Mouse (Mus musculus) limb, embryonic 13.5 days (tissue): ENCODE data around the gene Nle1. TPM values are rescaled to one million over a fixed set of nuclear protein-coding genes. Genes with fewer than 3 reads are reported as not detected.

Experiments
- ATAC-seq: fragments of 200-750 bp; cut with Nextera tagmentation; 2 replicates; pipeline ENCODE4 v1.8.0; 2017; ENCODE audit warnings: low read depth, moderate number of reproducible peaks, moderate TSS enrichment; ENCODE audit not compliant: low FRiP score
- H3K27ac ChIP-seq: fragments of 300-500 bp; sonication (generic); 2 replicates; pipeline ENCODE4 v1.5.1; 2015; ENCODE audit warnings: inconsistent platforms, mild to moderate bottlenecking, moderate library complexity
- H3K27me3 ChIP-seq: fragments of 300-500 bp; sonication (generic); 2 replicates; pipeline ENCODE4 v1.6.1; 2015; ENCODE audit warnings: mild to moderate bottlenecking, inconsistent platforms
- H3K36me3 ChIP-seq: fragments of 300-500 bp; sonication (generic); 2 replicates; pipeline ENCODE4 v1.6.1; 2015; ENCODE audit warnings: inconsistent platforms, mild to moderate bottlenecking, moderate library complexity
- H3K4me1 ChIP-seq: fragments of 300-500 bp; sonication (generic); 2 replicates; pipeline ENCODE4 v1.6.1; 2015; ENCODE audit warnings: inconsistent platforms
- H3K4me2 ChIP-seq: fragments of 300-500 bp; sonication (generic); replicated peaks from 2 replicates; pipeline ENCODE4 v1.6.1; 2015; ENCODE audit warnings: inconsistent platforms, mild to moderate bottlenecking, moderate library complexity
- H3K4me3 ChIP-seq: fragments of 300-500 bp; sonication (generic); 2 replicates; pipeline ENCODE4 v1.5.1; 2015; ENCODE audit warnings: moderate library complexity, mild to moderate bottlenecking, inconsistent platforms
- H3K9ac ChIP-seq: fragments of 300-500 bp; sonication (generic); 2 replicates; pipeline ENCODE4 v1.6.1; 2015; ENCODE audit warnings: mild to moderate bottlenecking, inconsistent platforms
- H3K9me3 ChIP-seq: fragments of 300-500 bp; sonication (generic); 2 replicates; pipeline ENCODE4 v1.6.1; 2016; ENCODE audit warnings: inconsistent platforms
- WGBS: fragments of 180-500 bp; shearing (Covaris S2); methylation state at CpG from one replicate; pipeline ENCODE4 v1.1.7; 2015; 5-methylcytosine and 5-hydroxymethylcytosine counted together
- polyA plus RNA-seq: library from polyadenylated mRNA; unstranded; fragments of >200 nt; fragmentation: Nextera tagmentation; extraction: Ambion mirVana; gene quantifications from 2 replicates; pipeline ENCODE4 v1.2.1, GENCODE M21; 2015

The Nle1 gene
- polyA plus RNA-seq, 1 experiment from 2014 or later, result 41.3 TPM

- ATAC-seq, result no peak
- Histone ChIP-seq H3K4me1 (peaks cover 14% of the 10 kb centered on the region), H3K9me3 (no peaks in the 10 kb centered on the region), H3K4me2 (no peak within 1 kb of the TSS), H3K27ac (no peak within 1 kb of the TSS), H3K36me3 (peaks cover 13% of the 10 kb centered on the region), H3K4me3 (0 out of 2 replicates have a peak within 1 kb of the TSS, but pooled peaks have one; percentile 6), H3K27me3 (peaks cover 23% of the 10 kb centered on the region), H3K9ac (no peak within 1 kb of the TSS)
- WGBS, result 83% methylated on average over 4 of the region's 4 CpGs
Measured at GRCm38 (mm10) chr11:82910250-82910649, 2.0 kb upstream of the Nle1 start, which contains the start of gene Unc45b. Gene Unc45b, plus strand, starts transcription at chr11:82910550.

GRCm38 (mm10) chr11:82908608-82908989, 388 bp upstream of the Nle1 start:
- Histone ChIP-seq H3K36me3 (peaks cover 30% of the 10 kb centered on the region), H3K4me3 (peak overlapping the region; percentile 87), H3K9ac (peak overlapping the region; percentile 88), H3K9me3 (no peaks in the 10 kb centered on the region), H3K27ac (no peak overlapping the region), H3K4me2 (peak overlapping the region; percentile 86), H3K27me3 (peaks cover 14% of the 10 kb centered on the region), H3K4me1 (peaks cover 10% of the 10 kb centered on the region)
- WGBS, result 56% methylated on average over 10 of the region's 10 CpGs
- no peak for ATAC-seq

- Histone ChIP-seq H3K9me3 (no peaks in the 10 kb centered on the region), H3K36me3 (peaks cover 56% of the 10 kb centered on the region), H3K9ac (no peak overlapping the region), H3K27ac (no peak overlapping the region), H3K4me1 (peaks cover 10% of the 10 kb centered on the region), H3K4me2 (no peak overlapping the region), H3K4me3 (no peak overlapping the region), H3K27me3 (0 out of 2 replicates have a peak, but pooled peaks cover 4% of the 10 kb centered on the region)
- WGBS, result 94% methylated on average over 5 of the region's 5 CpGs
- ATAC-seq, result no peak
Measured at GRCm38 (mm10) chr11:82905816-82906215, 2.4 kb downstream of the Nle1 start.

GRCm38 (mm10) chr11:82904952-82905351, 3.3 kb downstream of the Nle1 start:
- Histone ChIP-seq H3K4me3 (no peak overlapping the region), H3K9me3 (no peaks in the 10 kb centered on the region), H3K4me2 (no peak overlapping the region), H3K36me3 (peaks cover 65% of the 10 kb centered on the region), H3K27ac (no peak overlapping the region), H3K27me3 (no peaks in the 10 kb centered on the region), H3K4me1 (peaks cover 10% of the 10 kb centered on the region), H3K9ac (no peak overlapping the region)
- 64% methylated on average over 8 of the region's 8 CpGs for WGBS
- ATAC-seq, result no peak

GRCm38 (mm10) chr11:82901606-82902310, 6.5 kb downstream of the Nle1 start:
- Histone ChIP-seq H3K4me3 (no peak overlapping the region), H3K9me3 (no peaks in the 10 kb centered on the region), H3K27ac (no peak overlapping the region), H3K4me1 (no peaks in the 10 kb centered on the region), H3K9ac (no peak overlapping the region), H3K36me3 (peaks cover 70% of the 10 kb centered on the region), H3K27me3 (no peaks in the 10 kb centered on the region), H3K4me2 (no peak overlapping the region)
- 89% methylated on average over 20 of the region's 20 CpGs for WGBS
- no peak for ATAC-seq

- 95% methylated on average over 5 of the region's 5 CpGs for WGBS
- H3K36me3 ChIP-seq, result peaks cover 51% of the 10 kb centered on the region
- ATAC-seq, result no peak
Measured at GRCm38 (mm10) chr11:82899720-82900119, 8.5 kb downstream of the Nle1 start.

GRCm38 (mm10) chr11:82897478-82897877, 10.7 kb downstream of the Nle1 start:
- WGBS, result 88% methylated on average over 10 of the region's 10 CpGs
- ATAC-seq, result no peak
- no peak overlapping the region for H3K27ac ChIP-seq

More at GRCm38 (mm10) chr11:82899720-82900119, 8.5 kb downstream of the Nle1 start:
- H3K9me3 ChIP-seq, result no peaks in the 10 kb centered on the region
- H3K27me3 ChIP-seq, result no peaks in the 10 kb centered on the region
- no peak overlapping the region for H3K9ac ChIP-seq
- no peak overlapping the region for H3K4me3 ChIP-seq
- no peak overlapping the region for H3K4me2 ChIP-seq
- H3K4me1 ChIP-seq, result no peaks in the 10 kb centered on the region
- H3K27ac ChIP-seq, result no peak overlapping the region

GRCm38 (mm10) chr11:82891936-82892335, 16.3 kb downstream of the Nle1 start, which contains the start of gene Fndc8:
Gene Fndc8, plus strand, starts transcription at chr11:82892124.
- Histone ChIP-seq H3K9me3 (no peaks in the 10 kb centered on the region), H3K27me3 (peaks cover 15% of the 10 kb centered on the region; the same call in 1 of the 2 replicates), H3K27ac (no peak within 1 kb of the TSS), H3K4me2 (no peak within 1 kb of the TSS), H3K4me3 (no peak within 1 kb of the TSS), H3K36me3 (no peaks in the 10 kb centered on the region), H3K9ac (no peak within 1 kb of the TSS), H3K4me1 (peaks cover 19% of the 10 kb centered on the region)
- ATAC-seq, result no peak
- 54% methylated on average over 7 of the region's 7 CpGs for WGBS

More at GRCm38 (mm10) chr11:82897478-82897877, 10.7 kb downstream of the Nle1 start:
- Histone ChIP-seq H3K4me2 (no peak overlapping the region), H3K9ac (no peak overlapping the region), H3K4me3 (no peak overlapping the region), H3K36me3 (peaks cover 29% of the 10 kb centered on the region), H3K9me3 (no peaks in the 10 kb centered on the region), H3K4me1 (no peaks in the 10 kb centered on the region), H3K27me3 (0 out of 2 replicates have a peak, but pooled peaks cover 3% of the 10 kb centered on the region)

GRCm38 (mm10) chr11:82890342-82890762, 17.9 kb downstream of the Nle1 start, which contains the start of gene Rad51d:
Gene Rad51d, minus strand, starts transcription at chr11:82890614.
- Histone ChIP-seq H3K4me2 (peak within 1 kb of the TSS; percentile 83), H3K4me1 (peaks cover 19% of the 10 kb centered on the region), H3K4me3 (peak within 1 kb of the TSS; percentile 64), H3K9ac (peak within 1 kb of the TSS; percentile 75), H3K27ac (peak within 1 kb of the TSS; percentile 61), H3K27me3 (peaks cover 15% of the 10 kb centered on the region; the same call in 1 of the 2 replicates), H3K9me3 (no peaks in the 10 kb centered on the region), H3K36me3 (no peaks in the 10 kb centered on the region)
- ATAC-seq, result peak; percentile 93
- 0% methylated on average over 26 of the region's 26 CpGs for WGBS

- Histone ChIP-seq H3K4me2 (peak overlapping the region; percentile 83), H3K4me3 (peak overlapping the region; percentile 64), H3K36me3 (no peaks in the 10 kb centered on the region), H3K9ac (peak overlapping the region; percentile 75), H3K9me3 (no peaks in the 10 kb centered on the region), H3K27ac (peak overlapping the region; percentile 61), H3K27me3 (peaks cover 15% of the 10 kb centered on the region; the same call in 1 of the 2 replicates), H3K4me1 (peaks cover 19% of the 10 kb centered on the region)
- WGBS, result 7% methylated on average over 31 of the region's 31 CpGs
- no peak for ATAC-seq
Measured at GRCm38 (mm10) chr11:82889524-82890341, 18.5 kb downstream of the Nle1 start.

GRCm38 (mm10) chr11:82888491-82888946, 19.7 kb downstream of the Nle1 start:
- Histone ChIP-seq H3K4me3 (no peak overlapping the region), H3K36me3 (no peaks in the 10 kb centered on the region), H3K27ac (no peak overlapping the region), H3K4me2 (no peak overlapping the region), H3K9me3 (no peaks in the 10 kb centered on the region), H3K27me3 (peaks cover 15% of the 10 kb centered on the region; the same call in 1 of the 2 replicates), H3K4me1 (peaks cover 19% of the 10 kb centered on the region), H3K9ac (no peak overlapping the region)
- no peak for ATAC-seq
- 68% methylated on average over 10 of the region's 10 CpGs for WGBS

- peaks cover 3% of the 10 kb centered on the region; the same call in 1 of the 2 replicates for H3K27me3 ChIP-seq
- no peaks in the 10 kb centered on the region for H3K9me3 ChIP-seq
- no peak overlapping the region for H3K9ac ChIP-seq
- H3K4me2 ChIP-seq, result no peak overlapping the region
- no peaks in the 10 kb centered on the region for H3K36me3 ChIP-seq
- 87% methylated on average over 3 of the region's 3 CpGs for WGBS
- H3K4me1 ChIP-seq, result peaks cover 19% of the 10 kb centered on the region
- no peak overlapping the region for H3K27ac ChIP-seq
- no peak overlapping the region for H3K4me3 ChIP-seq
- no peak for ATAC-seq
Measured at GRCm38 (mm10) chr11:82886559-82886958, 21.7 kb downstream of the Nle1 start.
